Mouse (Mus musculus) ovary, postnatal 14 days (tissue): Measurements from ENCODE around the gene Phospho1.
A peak's percentile ranks its signal among the peaks of the same experiment; 100 is the strongest.

Experiments
- DNase-seq: peaks from one replicate; pipeline ENCODE4 v3.0.0; 2022; ENCODE audit warnings: low spot score

Phospho1 gene

GRCm38 (mm10) chr11:95824071-95824876 is at the start of gene Phospho1:
Phospho1 (plus strand) TSS chr11:95824499.
- DNase-seq, result peak; percentile 86

GRCm38 (mm10) chr11:95777323-95778297 is 46.7 kb upstream of the Phospho1 start:
- DNase-seq, result peak; percentile 41

- peak; percentile 25 for DNase-seq
Measured at GRCm38 (mm10) chr11:95778831-95779251, 45.5 kb upstream of the Phospho1 start.

- no peak for DNase-seq
Measured at GRCm38 (mm10) chr11:95779366-95779765, 44.9 kb upstream of the Phospho1 start.

GRCm38 (mm10) chr11:95780480-95780879 is 43.8 kb upstream of the Phospho1 start:
- DNase-seq, result no peak

GRCm38 (mm10) chr11:95781557-95781956 is 42.7 kb upstream of the Phospho1 start:
- no peak for DNase-seq

GRCm38 (mm10) chr11:95783457-95783856 is 40.8 kb upstream of the Phospho1 start:
- no peak for DNase-seq

- DNase-seq, result no peak
Measured at GRCm38 (mm10) chr11:95783958-95784357, 40.3 kb upstream of the Phospho1 start.

GRCm38 (mm10) chr11:95785675-95786074 is 38.6 kb upstream of the Phospho1 start:
- no peak for DNase-seq

- DNase-seq, result no peak
Measured at GRCm38 (mm10) chr11:95786511-95786910, 37.8 kb upstream of the Phospho1 start.

- no peak for DNase-seq
Measured at GRCm38 (mm10) chr11:95789451-95789891, 34.8 kb upstream of the Phospho1 start.

GRCm38 (mm10) chr11:95791787-95792186 is 32.5 kb upstream of the Phospho1 start:
- DNase-seq, result no peak

- DNase-seq, result no peak
Measured at GRCm38 (mm10) chr11:95792950-95793509, 31.3 kb upstream of the Phospho1 start.

- DNase-seq, result no peak
Measured at GRCm38 (mm10) chr11:95794201-95794600, 30.1 kb upstream of the Phospho1 start.

- DNase-seq, result no peak
Measured at GRCm38 (mm10) chr11:95795582-95795981, 28.7 kb upstream of the Phospho1 start.

- DNase-seq, result no peak
Measured at GRCm38 (mm10) chr11:95805010-95805409, 19.3 kb upstream of the Phospho1 start.

GRCm38 (mm10) chr11:95805527-95805926 is 18.8 kb upstream of the Phospho1 start:
- DNase-seq, result no peak

- no peak for DNase-seq
Measured at GRCm38 (mm10) chr11:95807884-95808283, 16.4 kb upstream of the Phospho1 start.

GRCm38 (mm10) chr11:95808448-95809011 is 15.8 kb upstream of the Phospho1 start:
- no peak for DNase-seq

GRCm38 (mm10) chr11:95809603-95810002 is 14.7 kb upstream of the Phospho1 start:
- no peak for DNase-seq

- no peak for DNase-seq
Measured at GRCm38 (mm10) chr11:95810828-95811227, 13.5 kb upstream of the Phospho1 start.

- no peak for DNase-seq
Measured at GRCm38 (mm10) chr11:95811741-95812140, 12.6 kb upstream of the Phospho1 start.
